ENCODE assay signal across 8 mouse cellular contexts in genomic region chrX:151017897-151018296, GRCm38 (mm10). TPM values are rescaled to one million over a fixed set of nuclear protein-coding genes. Genes with fewer than 3 reads are reported as not detected.
A peak's percentile ranks its signal among the peaks of the same experiment; 100 is the strongest.
DNase-seq lines count a peak whose midpoint lies in the region; ATAC-seq and TF ChIP-seq lines count a peak whose summit lies in the region.

No protein-coding gene starts in this region.

- H3K4me1 ChIP-seq in kidney, embryonic 16.5 days (ENCODE audit: insufficient read depth, low read length): 0 out of 2 replicates have a peak, but pooled peaks cover 5% of the 10 kb centered on the region
- no peaks in the 10 kb centered on the region for H3K4me1 ChIP-seq in embryonic fibroblast, embryonic 13.5 days (ENCODE audit: control insufficient read depth, insufficient read depth, low read length)
- peaks cover 22% of the 10 kb centered on the region for H3K4me1 ChIP-seq in liver, embryonic 12.5 days

- WGBS in kidney, embryonic 16.5 days: 15% methylated on average over 3 of the region's 3 CpGs
- WGBS in liver, embryonic 12.5 days (ENCODE audit: insufficient replicate concordance): 2% methylated on average over 3 of the region's 3 CpGs

- peak overlapping the region; percentile 61 for H3K4me3 ChIP-seq in kidney, embryonic 16.5 days (ENCODE audit: low read length)
- H3K4me3 ChIP-seq in embryonic fibroblast, embryonic 13.5 days (ENCODE audit: insufficient read depth, low read length): peak overlapping the region; percentile 71
- peak overlapping the region; percentile 63 for H3K4me3 ChIP-seq in liver, embryonic 12.5 days

- H3K9me3 ChIP-seq in kidney, embryonic 16.5 days (ENCODE audit: low read length): no peaks in the 10 kb centered on the region
- no peaks in the 10 kb centered on the region for H3K9me3 ChIP-seq in liver, embryonic 12.5 days (replicated peaks)

- ATAC-seq in kidney, embryonic 16.5 days (ENCODE audit: low FRiP score, low TSS enrichment): no peak
- ATAC-seq in liver, embryonic 12.5 days: no peak

- DNase-seq in kidney, postnatal 10 days: no peak
- peak; percentile 66 for DNase-seq in R1 (ENCODE audit: low read depth, low spot score)
- DNase-seq in urinary bladder, postnatal 14 days (ENCODE audit: low spot score): no peak
- DNase-seq in frontal cortex, postnatal 14 days (ENCODE audit: low spot score in 2 of 2): no peak
- DNase-seq in urinary bladder, postnatal 36 days (ENCODE audit: low spot score in 2 of 2): no peak

- no peak for TF ChIP-seq CTCF in embryonic fibroblast, embryonic 13.5 days (IDR thresholded peaks at IDR 0.05; ENCODE audit: borderline replicate concordance, insufficient read depth, low read length)

- TF ChIP-seq POLR2A in embryonic fibroblast, embryonic 13.5 days (IDR thresholded peaks at IDR 0.05; ENCODE audit: low read depth, low read length): 0 out of 2 replicates have a peak, but pooled peaks have one; percentile 8

- H3K27ac ChIP-seq in kidney, embryonic 16.5 days (ENCODE audit: low read length): peak overlapping the region; percentile 79
- H3K27ac ChIP-seq in embryonic fibroblast, embryonic 13.5 days (ENCODE audit: insufficient read depth, low read length): no peak overlapping the region
- peak overlapping the region; percentile 61; the same call in 1 of the 2 replicates for H3K27ac ChIP-seq in liver, embryonic 12.5 days

- H3K4me2 ChIP-seq in kidney, embryonic 16.5 days (replicated peaks; ENCODE audit: low read depth, low read length): peak overlapping the region; percentile 58
- peak overlapping the region; percentile 68 for H3K4me2 ChIP-seq in liver, embryonic 12.5 days

- peak overlapping the region; percentile 63 for H3K9ac ChIP-seq in kidney, embryonic 16.5 days (replicated peaks; ENCODE audit: low read length)
- peak overlapping the region; percentile 57; the same call in 1 of the 2 replicates for H3K9ac ChIP-seq in liver, embryonic 12.5 days

- H3K27me3 ChIP-seq in kidney, embryonic 16.5 days (ENCODE audit: insufficient read depth, low read length): peaks cover 5% of the 10 kb centered on the region; the same call in 1 of the 2 replicates
- no peaks in the 10 kb centered on the region for H3K27me3 ChIP-seq in liver, embryonic 12.5 days (replicated peaks)

- no peaks in the 10 kb centered on the region for H3K36me3 ChIP-seq in kidney, embryonic 16.5 days (ENCODE audit: insufficient read depth, low read length)
- H3K36me3 ChIP-seq in liver, embryonic 12.5 days: 0 out of 2 replicates have a peak, but pooled peaks cover 5% of the 10 kb centered on the region

RNA-seq across cellular contexts. Expression of gene Gnl3l, which starts 0.8 kb away (rescaled TPM):
- 24.5 and 29.1 TPM in 2 replicates for polyA plus RNA-seq in kidney, embryonic 16.5 days (2015; fragmentation: Nextera tagmentation; extraction: Ambion mirVana)
- polyA plus RNA-seq in embryonic fibroblast, embryonic 13.5 days (2011; ENCODE audit: insufficient read length, low read depth, missing spikeins): 55.1 and 58.2 TPM in 2 replicates
- polyA plus RNA-seq in liver, embryonic 12.5 days (2016; fragmentation: Nextera tagmentation; extraction: Ambion mirVana): 21.2 and 21.3 TPM in 2 replicates

RNA-seq across cellular contexts. Expression of gene Fgd1, which starts 28.1 kb away (rescaled TPM):
- 11.8 and 13.1 TPM in 2 replicates for polyA plus RNA-seq in kidney, embryonic 16.5 days (2015; fragmentation: Nextera tagmentation; extraction: Ambion mirVana)
- polyA plus RNA-seq in embryonic fibroblast, embryonic 13.5 days (2011; ENCODE audit: insufficient read length, low read depth, missing spikeins): 20.1 and 25.0 TPM in 2 replicates
- 3.4 and 3.9 TPM in 2 replicates for polyA plus RNA-seq in liver, embryonic 12.5 days (2016; fragmentation: Nextera tagmentation; extraction: Ambion mirVana)
